Mouse (Mus musculus): ENCODE measurements around the gene Hmgn1. TPM values are rescaled to one million over a fixed set of nuclear protein-coding genes. Genes with fewer than 3 reads are reported as not detected.

The Hmgn1 gene
- total RNA-seq (2021) = 10 to 100 TPM; 51.1 to 53.5 TPM
- long read RNA-seq, experiment 1, transcript Hmgn1-201 (6 exons, 2,174 nt) = major isoform, 53 of 64 reads
- long read RNA-seq, experiment 1, partial matches to known transcripts = 2 of 64 reads
- long read RNA-seq, experiment 1, other reads (novel, unspliced or antisense) = 9 of 64 reads
- long read RNA-seq, experiment 2, transcript Hmgn1-201 (6 exons, 2,174 nt) = major isoform, 48 of 56 reads
- long read RNA-seq, experiment 2, partial matches to known transcripts = 0 of 56 reads
- long read RNA-seq, experiment 2, other reads (novel, unspliced or antisense) = 7 of 56 reads

DNA sequence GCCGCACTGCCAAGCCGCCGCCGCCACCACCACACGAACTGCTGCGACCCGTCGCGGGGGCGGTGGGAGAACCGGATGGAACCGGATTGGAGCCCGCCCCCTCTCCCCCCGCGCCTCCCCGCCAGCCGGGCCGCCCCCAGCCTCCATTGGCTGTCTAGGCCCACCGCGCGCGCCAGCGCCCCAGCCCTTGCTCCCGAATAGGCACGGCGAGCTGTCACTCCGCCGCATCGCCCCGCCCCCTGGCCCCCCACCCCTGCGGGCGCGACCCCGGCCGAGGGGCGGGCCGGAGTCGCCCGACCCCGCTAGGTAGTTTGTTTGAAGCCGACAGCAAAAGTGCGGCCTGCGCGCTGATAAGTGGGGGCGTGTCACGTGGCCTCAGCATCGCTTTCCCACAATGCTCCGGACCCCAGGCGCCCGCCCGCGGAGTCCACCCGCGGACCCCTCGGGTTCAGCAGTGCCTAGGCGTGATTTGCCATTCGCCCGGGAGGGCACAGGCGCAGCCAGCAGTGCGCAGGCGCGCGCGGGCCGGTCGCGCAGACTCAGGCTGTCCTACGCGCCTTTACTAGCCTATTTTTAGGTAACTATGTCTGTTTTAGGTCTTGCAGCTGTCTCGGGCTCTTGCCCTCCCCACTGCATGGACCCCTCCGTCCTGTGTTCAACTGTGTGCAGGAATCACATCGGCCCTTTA lies at the start of gene Hmgn1:
Gene Hmgn1, minus strand, starts transcription at position 73 of the 688 bp plus-strand sequence.
- intact Hi-C loops (cut with DNase I) = loop anchor here (5.0 kb wide), 1 partner anchor 46 kb away; the partner anchor contains the start of gene Brwd1
- DNase-seq = peak; percentile 97 to 98

DNA sequence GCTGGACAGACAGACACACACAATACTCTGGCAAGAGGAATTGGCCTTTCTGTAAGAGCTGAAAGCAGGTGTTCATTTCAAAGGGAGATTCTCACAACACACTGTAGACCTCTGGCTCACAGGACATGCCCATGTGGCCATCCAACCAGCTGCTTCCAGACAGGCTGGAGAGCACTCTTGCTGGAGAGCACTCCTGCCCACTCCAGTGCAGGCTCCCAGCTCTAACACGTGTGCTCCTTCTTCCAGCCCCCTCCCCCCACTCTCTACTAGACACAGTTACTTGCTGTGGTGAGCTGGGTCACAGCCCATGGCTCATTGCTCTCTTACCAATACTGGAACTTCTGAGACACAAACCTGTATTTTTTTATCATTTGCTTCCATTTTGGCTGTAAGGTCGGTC lies 47.9 kb upstream of the Hmgn1 start:
- DNase-seq = no peak
- intact Hi-C loops (cut with DNase I) = no loop called here

GRCm38 (mm10) chr16:96173648-96174047 lies 46.1 kb upstream of the Hmgn1 start:
- intact Hi-C loops (cut with DNase I) = no loop called here
- DNase-seq = no peak

- DNase-seq = no peak
- intact Hi-C loops (cut with DNase I) = no loop called here
Measured at GRCm38 (mm10) chr16:96168837-96169236, 41.3 kb upstream of the Hmgn1 start.

- intact Hi-C loops (cut with DNase I) = no loop called here
- DNase-seq = no peak
Measured at GRCm38 (mm10) chr16:96165723-96166264, 38.3 kb upstream of the Hmgn1 start.

- no peak for DNase-seq
- intact Hi-C loops (cut with DNase I) = no loop called here
Measured at GRCm38 (mm10) chr16:96161336-96161735, 33.8 kb upstream of the Hmgn1 start.

DNA sequence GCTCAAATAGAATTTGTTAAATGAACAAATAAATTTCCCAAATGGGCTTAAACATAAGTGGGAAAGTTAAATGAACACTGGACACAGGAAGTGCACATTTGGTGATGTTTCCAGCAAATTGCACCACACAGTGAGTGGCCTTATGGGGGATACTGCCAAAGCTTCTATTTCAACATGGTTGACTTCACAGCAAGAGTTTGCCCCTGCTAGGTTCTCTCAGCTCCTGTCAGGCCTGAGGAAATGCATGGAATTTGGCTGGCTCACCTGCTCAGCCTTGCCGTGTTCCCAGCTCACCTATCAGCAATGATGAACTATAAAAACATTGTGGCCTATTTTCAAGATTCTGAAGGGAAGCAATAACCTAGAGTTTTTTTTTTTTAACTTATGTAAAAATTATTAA lies 33.4 kb upstream of the Hmgn1 start:
- intact Hi-C loops (cut with DNase I) = no loop called here
- no peak for DNase-seq

DNA sequence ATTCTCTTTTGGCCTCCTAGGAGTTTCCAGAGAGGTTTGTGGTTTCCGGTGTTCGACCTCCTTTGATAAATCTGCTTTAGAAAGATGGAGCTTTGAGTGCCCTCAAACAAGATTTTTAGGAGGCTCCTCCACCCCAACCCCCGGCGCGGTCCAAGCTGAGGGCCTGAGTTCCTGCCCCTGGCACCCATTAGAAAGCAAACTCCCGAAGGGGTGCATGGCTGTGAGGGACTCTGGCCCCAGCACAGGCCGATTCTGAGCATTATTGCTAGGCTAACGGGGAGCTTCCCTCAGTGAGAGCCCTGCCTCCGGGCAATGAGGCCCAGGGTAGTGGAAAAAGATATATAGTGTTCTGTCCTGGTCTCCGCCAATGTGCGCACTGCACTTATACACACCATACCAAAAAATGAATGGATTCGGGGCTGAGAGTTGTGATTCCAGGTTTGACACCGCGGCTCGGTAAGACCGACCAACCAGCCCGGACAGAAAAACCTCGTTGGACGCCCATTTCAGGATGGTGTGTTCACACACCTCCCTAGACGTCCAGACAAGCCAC lies 32.3 kb upstream of the Hmgn1 start:
- no peak for DNase-seq
- intact Hi-C loops (cut with DNase I) = loop anchor here (10.0 kb wide), 1 partner anchor 185 kb away; no protein-coding TSS in a partner anchor

GRCm38 (mm10) chr16:96159091-96159731 lies 31.7 kb upstream of the Hmgn1 start:
- DNase-seq = peak; percentile 74 to 77
- intact Hi-C loops (cut with DNase I) = loop anchor here (10.0 kb wide), 1 partner anchor 186 kb away; no protein-coding TSS in a partner anchor

- intact Hi-C loops (cut with DNase I) = loop anchor here (10.0 kb wide), 1 partner anchor 186 kb away; no protein-coding TSS in a partner anchor
- peak in 1 of 2 experiments; percentile 24 for DNase-seq
Measured at GRCm38 (mm10) chr16:96158511-96159080, 31.1 kb upstream of the Hmgn1 start.

- intact Hi-C loops (cut with DNase I) = loop anchor here (10.0 kb wide), 1 partner anchor 188 kb away; no protein-coding TSS in a partner anchor
- DNase-seq = no peak
Measured at GRCm38 (mm10) chr16:96157171-96157570, 29.6 kb upstream of the Hmgn1 start.

GRCm38 (mm10) chr16:96156019-96156418 lies 28.5 kb upstream of the Hmgn1 start:
- intact Hi-C loops (cut with DNase I) = loop anchor here (10.0 kb wide), 1 partner anchor 189 kb away; no protein-coding TSS in a partner anchor

DNA sequence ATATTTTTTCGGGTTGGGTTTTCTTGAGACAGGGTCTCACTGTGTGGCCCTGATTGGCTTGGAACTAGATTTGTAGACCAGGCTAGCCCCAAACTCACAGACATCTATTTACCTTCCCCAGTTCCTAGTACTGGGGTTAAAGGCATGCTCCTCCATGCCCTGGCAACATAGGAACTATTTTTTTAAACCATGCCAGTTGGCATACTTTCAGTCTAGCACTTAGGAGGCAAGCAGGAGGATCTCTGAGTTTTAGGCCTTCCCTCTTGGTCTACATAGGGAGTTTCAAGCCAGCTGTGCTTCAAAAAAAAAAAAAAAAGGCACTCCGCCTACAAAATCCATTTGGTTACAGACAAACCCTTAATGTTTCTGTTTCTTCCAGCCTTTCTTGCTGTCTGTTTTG lies 26.9 kb upstream of the Hmgn1 start:
- intact Hi-C loops (cut with DNase I) = loop anchor here (10.0 kb wide), 1 partner anchor 190 kb away; no protein-coding TSS in a partner anchor
- no peak for DNase-seq

More at GRCm38 (mm10) chr16:96156019-96156418, 28.5 kb upstream of the Hmgn1 start:
- DNase-seq = no peak

- peak; percentile 84 to 89 for DNase-seq
- intact Hi-C loops (cut with DNase I) = loop anchor here (10.0 kb wide), 1 partner anchor 193 kb away; no protein-coding TSS in a partner anchor
Measured at GRCm38 (mm10) chr16:96151551-96151950, 24.0 kb upstream of the Hmgn1 start.

DNA sequence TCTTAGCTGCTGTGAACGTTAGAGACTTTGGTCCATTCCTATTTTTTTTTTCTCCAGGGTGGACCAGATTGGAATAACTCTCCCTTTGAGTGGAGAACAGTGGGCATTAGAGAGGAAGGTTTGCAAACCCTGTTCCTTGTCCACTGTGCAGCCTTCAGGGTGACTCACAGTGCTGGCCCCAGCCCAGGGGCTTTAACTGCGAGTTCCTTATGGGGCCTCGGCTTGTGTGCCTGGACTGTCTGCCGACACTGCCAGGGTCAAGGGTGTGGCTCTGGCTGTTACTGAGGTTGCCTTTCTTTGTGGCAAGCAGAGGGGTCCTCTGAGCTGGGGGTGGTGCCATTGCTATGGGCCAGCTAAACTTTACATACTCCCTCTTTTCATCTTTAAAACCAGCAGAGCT lies 23.5 kb upstream of the Hmgn1 start:
- peak; percentile 44 to 49 for DNase-seq
- intact Hi-C loops (cut with DNase I) = loop anchor here (10.0 kb wide), 1 partner anchor 194 kb away; no protein-coding TSS in a partner anchor

DNA sequence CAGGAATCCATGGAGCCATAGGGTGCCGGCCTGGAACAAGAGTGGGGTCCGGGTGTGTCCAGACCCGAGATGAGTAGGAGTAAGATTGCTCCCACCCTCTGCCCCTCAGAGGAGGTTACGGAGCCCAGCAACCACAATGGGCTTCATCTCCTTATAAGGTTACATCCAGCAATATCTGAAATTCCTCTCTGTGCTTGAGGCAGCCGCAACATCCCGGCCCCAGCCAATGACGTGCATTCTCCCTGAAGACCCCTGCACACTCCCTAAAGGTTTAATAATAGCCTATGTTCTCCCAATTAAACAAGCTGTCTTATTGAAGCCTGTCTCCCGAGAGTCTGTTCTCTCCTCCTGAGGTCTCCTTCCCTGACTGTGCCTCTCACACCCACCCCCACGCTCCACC lies 21.8 kb upstream of the Hmgn1 start:
- intact Hi-C loops (cut with DNase I) = loop anchor here (5.0 kb wide), 2 partner anchors 67 to 102 kb away; partner anchors contain the start of gene Brwd1
- no peak for DNase-seq

DNA sequence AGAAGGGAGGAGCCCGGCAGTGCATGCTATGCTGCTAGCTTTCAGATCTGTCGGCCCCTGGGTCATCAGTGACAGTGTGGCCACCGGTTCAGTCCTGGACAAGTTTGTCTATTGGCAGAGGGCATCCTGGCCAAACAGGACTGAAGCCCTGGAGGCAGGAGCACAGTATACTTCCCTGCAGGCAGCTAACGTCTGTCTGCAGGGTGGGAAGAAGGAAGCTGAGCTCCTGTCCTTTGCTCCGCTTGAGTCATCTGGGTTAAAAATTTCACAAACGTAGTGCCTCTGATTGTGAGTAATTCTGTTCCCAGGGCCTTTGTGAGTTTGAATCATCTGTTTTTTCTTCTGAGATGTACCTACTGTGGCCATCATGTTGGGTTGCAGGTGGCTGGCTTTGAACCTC lies 21.3 kb upstream of the Hmgn1 start:
- intact Hi-C loops (cut with DNase I) = loop anchor here (5.0 kb wide), 2 partner anchors 67 to 102 kb away; partner anchors contain the start of gene Brwd1
- DNase-seq = no peak

DNA sequence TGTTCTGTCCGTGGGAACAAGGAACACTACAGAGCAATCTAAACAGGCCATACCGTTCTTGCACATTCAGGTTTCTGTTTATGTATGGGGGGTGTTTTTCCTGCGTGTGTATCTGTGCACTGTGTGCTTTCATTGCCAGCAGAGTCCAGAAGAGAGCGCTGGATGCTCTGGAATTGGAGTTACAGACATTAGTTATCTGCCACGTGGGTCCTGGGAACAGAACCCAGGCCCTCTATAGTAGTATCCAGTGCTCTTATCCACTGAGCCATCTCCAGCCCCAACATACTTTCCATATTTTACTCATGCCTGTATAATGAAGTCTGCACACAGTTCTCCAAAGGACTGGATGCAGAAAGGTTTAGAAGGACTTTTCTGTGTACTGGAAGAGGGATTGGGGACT lies 18.3 kb upstream of the Hmgn1 start:
- intact Hi-C loops (cut with DNase I) = loop anchor here (5.0 kb wide), 2 partner anchors 64 to 99 kb away; partner anchors contain the start of gene Brwd1

DNA sequence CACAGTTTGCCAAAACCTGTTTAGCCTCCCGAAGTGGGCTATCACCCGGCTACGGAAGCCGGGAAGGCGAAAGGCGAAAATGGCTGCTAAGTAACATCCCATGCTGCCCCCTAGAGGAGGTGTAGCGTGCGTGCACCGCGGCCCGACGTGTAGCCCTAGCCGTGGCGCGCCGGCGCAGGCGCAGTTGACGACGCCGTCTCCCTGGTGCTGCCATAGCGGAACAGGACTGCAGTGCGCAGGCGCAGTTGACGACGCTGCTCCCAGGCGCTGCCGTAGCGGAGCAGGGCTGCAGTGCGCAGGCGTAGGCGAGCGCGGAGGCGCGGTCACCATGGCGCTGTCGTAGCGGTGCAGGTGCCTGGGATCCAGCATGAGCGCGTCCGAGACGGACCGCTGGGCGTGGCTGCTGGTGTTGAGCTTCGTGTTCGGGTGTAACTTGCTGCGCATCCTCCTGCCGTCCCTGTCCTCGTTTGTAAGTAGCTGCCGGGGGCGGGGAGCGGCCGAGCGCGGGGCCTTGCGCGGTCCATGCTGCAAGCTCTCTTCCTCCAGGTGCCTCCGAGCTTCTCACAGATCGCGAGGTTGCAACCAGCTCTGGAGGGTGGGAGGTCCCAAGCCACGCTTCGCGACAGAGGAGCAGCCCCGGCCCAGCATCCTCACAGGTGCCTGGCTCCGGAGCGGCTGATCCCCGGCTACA lies 17.7 kb upstream of the Hmgn1 start, which contains the start of gene Wrb:
Gene Wrb, plus strand, starts transcription at position 298 of the 691 bp plus-strand sequence.
- intact Hi-C loops (cut with DNase I) = loop anchor here (5.0 kb wide), 2 partner anchors 63 to 98 kb away; partner anchors contain the start of gene Brwd1

More for the DNA sequence above, 18.3 kb upstream of the Hmgn1 start:
- DNase-seq = no peak

More for the DNA sequence above, 17.7 kb upstream of the Hmgn1 start, which contains the start of gene Wrb:
- peak; percentile 100 for DNase-seq

Data from heart, postnatal 14 days (tissue).